Comparison of ENCODE assay signal across 16 mouse cellular contexts in the genomic region with DNA sequence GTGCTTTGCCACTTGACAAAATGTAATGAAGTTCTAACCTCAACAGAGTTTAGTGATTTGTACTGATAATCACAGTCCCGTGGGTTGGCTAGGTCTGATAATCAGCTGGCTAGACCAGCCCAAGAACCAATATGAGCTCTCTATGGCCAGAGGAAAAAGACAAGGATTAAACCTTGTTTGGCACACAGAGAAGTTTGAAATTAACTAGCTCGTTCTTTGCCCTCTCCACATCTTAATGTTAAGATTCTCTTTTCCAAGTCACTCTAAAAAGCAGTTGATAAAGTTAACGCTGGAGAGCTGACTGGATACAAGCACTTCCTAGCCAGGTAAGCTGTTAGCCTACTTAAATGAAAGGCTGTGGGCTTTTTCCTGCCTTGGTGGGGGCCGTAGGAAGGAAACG.
"Had no signal": no experiment of that assay in that cellular context is flagged by ENCODE, and none has a peak within 500 bp of the region (broad histone marks: within the 10 kb centered on the region; RNA-seq: fewer than 3 reads in every experiment).

No protein-coding gene starts in this region.

- H3K27me3 ChIP-seq: neural tube, embryonic 13.5 days; neural tube, embryonic 15.5 days; stomach, embryonic 15.5 days had no signal

- H3K4me3 ChIP-seq: neural tube, embryonic 13.5 days; neural tube, embryonic 15.5 days; stomach, embryonic 15.5 days had no signal

- H3K4me1 ChIP-seq: neural tube, embryonic 13.5 days; neural tube, embryonic 15.5 days; stomach, embryonic 15.5 days had no signal

- H3K27ac ChIP-seq: neural tube, embryonic 13.5 days; neural tube, embryonic 15.5 days; stomach, embryonic 15.5 days; stomach, postnatal 0 days had no signal

- DNase-seq: retina, postnatal 1 day; right cerebral cortex, adult 18-20 months; right cerebral cortex, postnatal 14 days; right cerebral cortex, postnatal 25 days; right cerebral cortex, postnatal 4 days; spleen, adult 18-20 months; thymus, adult 18-20 months; thymus, adult 2 months; thymus, postnatal 14 days; thymus, postnatal 25 days; thymus, postnatal 36 days; thymus, postnatal 4 days had no signal
